Mouse (Mus musculus) ES-CJ7 (cell line): Measurements from ENCODE around the gene Atox1.

Experiments
- DNase-seq: peaks from one replicate; pipeline ENCODE4 v3.0.0; 2011; ENCODE audit warnings: low read depth, low spot score

Atox1 gene

GRCm38 (mm10) chr11:55414314-55414713 lies 46.7 kb downstream of the Atox1 start:
- no peak for DNase-seq

- DNase-seq, result no peak
These were observed 47.6 kb downstream of the Atox1 start for GRCm38 (mm10) chr11:55413416-55413796.

GRCm38 (mm10) chr11:55412680-55413415 lies 48.2 kb downstream of the Atox1 start:
- no peak for DNase-seq

GRCm38 (mm10) chr11:55412034-55412433 lies 49.0 kb downstream of the Atox1 start:
- no peak for DNase-seq

GRCm38 (mm10) chr11:55410502-55410901 lies 50.5 kb downstream of the Atox1 start:
- no peak for DNase-seq

- DNase-seq, result no peak
These were observed 51.0 kb downstream of the Atox1 start for GRCm38 (mm10) chr11:55410005-55410404.

GRCm38 (mm10) chr11:55407133-55407532 lies 53.9 kb downstream of the Atox1 start:
- DNase-seq, result no peak

- DNase-seq, result no peak
These were observed 55.2 kb downstream of the Atox1 start for GRCm38 (mm10) chr11:55405601-55406469.

GRCm38 (mm10) chr11:55404659-55405457 lies 56.2 kb downstream of the Atox1 start:
- DNase-seq, result peak; percentile 56

- DNase-seq, result no peak
These were observed 60.2 kb downstream of the Atox1 start for GRCm38 (mm10) chr11:55400863-55401262.

GRCm38 (mm10) chr11:55398371-55398770 lies 62.7 kb downstream of the Atox1 start:
- no peak for DNase-seq

GRCm38 (mm10) chr11:55397441-55397840 lies 63.6 kb downstream of the Atox1 start:
- DNase-seq, result no peak

- no peak for DNase-seq
These were observed 64.0 kb downstream of the Atox1 start for GRCm38 (mm10) chr11:55397036-55397435.
